Mouse (Mus musculus): ENCODE measurements at regions not wholly inside any gene's neighbourhood (a gene's known extent, or its start where the extent isn't known, plus 50 kb on each side); places are given as distances from the start of the nearest gene placed in this dataset.
A peak's percentile ranks its signal among the peaks of the same experiment; 100 is the strongest.

DNA sequence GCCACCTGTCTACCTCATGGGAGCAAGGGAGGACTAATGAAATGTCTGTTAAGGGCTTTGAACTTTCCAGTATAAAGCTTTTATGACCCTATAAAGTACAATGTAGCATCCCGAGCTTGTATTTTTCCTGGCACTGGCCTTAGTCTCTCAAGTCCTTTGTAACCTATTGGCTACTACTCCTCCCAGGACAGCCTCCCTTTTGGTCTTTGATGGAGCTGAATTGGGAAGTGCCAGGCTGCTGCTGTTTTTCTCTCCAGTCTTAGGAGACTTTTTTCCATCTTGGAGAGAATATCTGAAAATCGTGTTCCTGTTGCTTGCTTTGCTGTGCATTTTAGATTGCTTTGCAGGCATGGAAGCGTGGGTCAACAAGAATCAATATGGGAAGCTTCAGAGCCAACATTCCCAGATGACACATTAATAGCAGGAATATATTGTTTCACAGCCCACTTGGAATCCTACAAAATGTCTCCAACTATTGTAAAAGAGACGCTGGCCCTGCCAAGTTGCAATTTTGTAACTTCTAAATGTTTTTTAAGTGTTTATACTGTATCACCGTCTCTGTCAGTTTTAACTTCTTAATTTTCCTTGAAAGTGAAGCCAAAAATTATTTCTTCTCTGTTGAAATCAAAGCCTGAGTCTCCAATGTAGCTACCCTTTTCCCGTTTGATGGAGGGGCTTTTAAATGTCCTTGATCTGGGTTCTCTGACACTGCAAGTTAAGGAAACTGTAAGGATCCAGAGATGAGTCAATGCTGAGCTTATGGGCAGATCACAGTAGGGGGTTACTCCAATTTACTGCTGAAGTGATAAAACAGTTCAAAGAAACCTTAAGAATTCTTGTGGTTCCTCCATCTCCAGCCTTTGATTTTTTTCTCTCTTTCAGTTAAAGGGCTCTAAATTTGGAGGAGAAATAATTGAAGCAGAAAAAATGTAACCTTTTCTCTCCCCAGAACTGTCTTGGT lies 603.3 kb downstream of the Ptprc start:
- no peak for DNase-seq (ENCODE audit: low spot score)

DNA sequence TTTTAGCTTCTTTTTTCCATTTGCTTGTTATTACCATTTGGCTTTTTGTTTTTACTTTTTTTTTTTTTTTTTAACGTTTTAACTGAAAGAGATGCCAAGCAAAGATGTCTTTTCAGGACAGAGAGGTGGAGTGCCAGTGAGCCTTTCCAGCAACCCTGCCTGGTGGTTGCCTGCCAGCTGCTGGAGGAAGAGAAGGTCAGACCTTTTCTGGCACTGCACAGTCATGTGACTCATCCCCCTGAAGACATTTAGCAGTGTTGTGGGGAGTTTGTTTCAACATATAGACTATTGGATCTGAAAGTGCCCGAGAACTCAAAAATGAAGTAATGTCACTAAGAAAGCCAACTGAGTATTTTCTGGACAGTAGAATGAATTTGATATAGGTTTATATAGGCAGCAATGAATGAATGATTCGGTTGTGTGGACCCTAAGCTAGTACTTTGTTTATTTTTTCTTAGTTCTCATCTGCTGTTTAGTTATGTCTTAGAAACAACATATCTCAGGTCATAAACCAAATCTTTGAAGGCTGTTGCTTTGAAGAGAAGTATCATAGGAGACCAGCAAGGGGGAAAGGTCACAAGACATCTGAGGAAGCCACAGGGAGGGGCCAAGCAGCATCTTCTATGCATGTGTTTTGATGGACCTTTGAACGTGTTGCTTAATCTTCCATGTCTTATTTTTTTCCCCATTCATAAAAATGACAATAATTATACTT lies 604.2 kb downstream of the Ptprc start:
- DNase-seq (ENCODE audit: low spot score), result peak; percentile 9

DNA sequence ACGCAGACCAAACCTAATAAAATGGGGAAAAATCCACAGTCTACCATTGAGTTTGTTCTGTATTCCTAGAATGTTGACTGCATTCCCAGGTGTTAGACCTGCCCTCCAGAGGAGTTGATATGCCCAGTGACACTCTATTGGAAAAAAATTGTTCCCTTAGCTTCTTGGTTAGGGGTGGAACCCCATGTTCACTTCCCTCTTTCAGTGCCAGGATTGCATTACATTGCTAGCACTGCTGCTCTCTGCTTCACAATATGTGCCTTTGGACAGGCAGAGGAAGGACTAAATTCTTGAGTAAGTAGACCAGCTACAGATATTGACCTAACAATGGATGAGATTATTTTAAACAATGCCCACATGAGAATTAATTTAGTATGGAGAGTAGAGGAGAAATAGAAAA lies 607.3 kb upstream of the Nr5a2 start:
- no peak for DNase-seq (ENCODE audit: low spot score)

DNA sequence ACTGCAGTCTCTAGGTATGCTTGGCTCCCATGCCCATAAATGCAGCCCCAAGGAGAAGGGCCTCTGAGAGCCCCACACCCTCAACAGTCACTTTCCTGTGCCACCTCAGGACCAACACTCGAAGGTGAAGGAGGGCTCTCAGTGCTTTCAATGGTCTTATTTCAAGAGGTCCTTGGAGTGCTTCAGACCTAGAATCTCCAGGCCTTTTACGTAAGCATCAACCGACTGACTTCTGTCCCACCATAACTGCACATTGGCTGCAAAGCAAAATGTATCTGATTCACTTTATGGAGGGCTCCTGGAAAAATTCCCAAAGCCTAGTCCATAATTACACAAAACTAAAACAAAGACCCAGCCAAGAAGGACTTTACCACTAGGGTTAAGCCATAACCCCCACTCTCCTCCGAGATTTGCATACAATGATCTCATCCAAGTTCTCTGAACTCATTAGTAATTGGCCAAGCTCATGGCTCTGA lies 605.4 kb upstream of the Nr5a2 start:
- no peak for DNase-seq (ENCODE audit: low spot score)

- DNase-seq (ENCODE audit: low spot score), result no peak
These were observed 601.4 kb upstream of the Nr5a2 start for GRCm38 (mm10) chr1:137561686-137562085.

DNA sequence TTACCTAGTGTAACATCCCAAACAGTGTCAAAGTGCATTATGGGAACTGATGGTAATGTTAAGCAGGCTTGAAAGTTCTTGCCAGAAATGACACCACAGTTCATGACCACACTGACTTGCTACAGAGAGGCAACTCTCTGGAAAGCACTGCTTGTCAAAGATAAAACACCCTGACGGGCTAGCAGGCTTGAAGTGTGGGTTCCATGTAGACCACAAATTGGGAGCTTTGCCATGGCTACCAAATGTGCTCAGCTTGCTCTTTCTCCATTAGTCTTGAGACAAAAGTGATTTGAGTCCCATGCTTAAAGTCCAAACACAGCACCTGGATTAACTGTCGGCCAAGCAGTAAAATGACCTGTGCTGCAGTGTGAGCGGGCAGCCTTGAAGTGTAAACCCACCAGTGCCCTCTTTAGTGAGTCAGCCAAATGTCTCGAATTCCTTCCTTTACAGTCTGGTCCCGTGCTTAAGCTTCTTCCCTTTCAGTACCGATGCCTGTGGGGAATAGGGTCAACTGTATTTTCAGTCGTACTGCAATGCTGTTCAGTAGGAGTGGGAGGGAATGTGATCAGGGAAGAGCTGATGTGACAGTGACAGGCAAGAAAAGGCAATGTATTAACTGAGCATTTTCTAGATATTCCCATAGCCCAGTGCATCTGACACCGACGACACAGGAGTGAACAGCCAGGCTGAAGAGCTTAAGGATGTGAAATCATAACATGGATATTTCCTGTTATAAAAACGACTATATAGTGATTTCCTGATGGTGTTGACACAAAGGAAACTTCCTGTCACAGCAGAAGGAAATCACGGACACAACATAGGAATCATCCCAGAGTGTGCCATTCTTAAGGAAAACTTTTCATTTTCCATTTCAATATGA lies 600.4 kb upstream of the Nr5a2 start:
- DNase-seq (ENCODE audit: low spot score), result no peak

GRCm38 (mm10) chr1:137549659-137550058 lies 589.4 kb upstream of the Nr5a2 start:
- no peak for DNase-seq (ENCODE audit: low spot score)

GRCm38 (mm10) chr1:137545666-137546065 lies 585.4 kb upstream of the Nr5a2 start:
- DNase-seq (ENCODE audit: low spot score), result no peak

DNA sequence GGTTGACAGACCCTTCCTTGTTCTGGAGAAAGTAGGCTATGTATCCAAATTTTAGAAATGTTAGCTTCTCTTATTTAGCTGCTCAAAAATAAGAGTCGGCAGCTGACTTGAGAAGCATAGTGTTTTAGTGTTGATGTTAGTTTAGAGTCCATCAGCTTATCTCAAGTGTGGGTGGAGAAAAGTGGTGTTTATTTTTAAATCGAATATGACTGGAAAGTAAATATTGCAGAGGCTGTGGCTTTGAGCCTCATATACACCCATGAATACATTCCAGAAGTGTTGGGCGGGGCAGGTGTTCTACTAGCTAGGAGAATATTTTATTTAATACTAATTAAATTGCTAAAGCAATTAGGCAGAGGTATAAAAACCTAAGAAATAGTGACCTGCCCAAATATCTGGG lies 583.6 kb upstream of the Nr5a2 start:
- DNase-seq (ENCODE audit: low spot score), result no peak

DNA sequence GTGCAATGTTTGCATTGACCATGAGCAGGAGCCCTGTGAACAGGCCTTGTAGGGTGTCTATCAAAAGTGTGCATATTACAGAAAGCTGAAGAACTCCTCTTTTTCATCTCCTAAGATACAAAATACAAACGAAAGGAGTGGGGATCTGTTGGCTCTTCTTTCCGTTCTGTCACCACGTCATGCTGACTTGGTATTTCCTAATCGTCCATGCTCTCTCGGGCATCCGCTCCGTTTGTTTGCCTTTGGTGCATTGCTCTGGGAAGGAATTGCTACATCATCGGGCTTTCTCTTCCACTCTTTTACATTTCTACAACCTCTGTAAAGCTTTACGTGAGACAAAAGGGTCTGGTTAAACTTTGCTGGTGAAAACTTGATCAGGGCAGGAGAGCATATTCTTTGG lies 581.2 kb upstream of the Nr5a2 start:
- DNase-seq (ENCODE audit: low spot score), result no peak

- DNase-seq (ENCODE audit: low spot score), result no peak
These were observed 579.3 kb upstream of the Nr5a2 start for GRCm38 (mm10) chr1:137539424-137540116.

GRCm38 (mm10) chr1:137514750-137515149 lies 554.5 kb upstream of the Nr5a2 start:
- DNase-seq (ENCODE audit: low spot score), result no peak

GRCm38 (mm10) chr1:137503704-137504422 lies 543.6 kb upstream of the Nr5a2 start:
- no peak for DNase-seq (ENCODE audit: low spot score)

DNA sequence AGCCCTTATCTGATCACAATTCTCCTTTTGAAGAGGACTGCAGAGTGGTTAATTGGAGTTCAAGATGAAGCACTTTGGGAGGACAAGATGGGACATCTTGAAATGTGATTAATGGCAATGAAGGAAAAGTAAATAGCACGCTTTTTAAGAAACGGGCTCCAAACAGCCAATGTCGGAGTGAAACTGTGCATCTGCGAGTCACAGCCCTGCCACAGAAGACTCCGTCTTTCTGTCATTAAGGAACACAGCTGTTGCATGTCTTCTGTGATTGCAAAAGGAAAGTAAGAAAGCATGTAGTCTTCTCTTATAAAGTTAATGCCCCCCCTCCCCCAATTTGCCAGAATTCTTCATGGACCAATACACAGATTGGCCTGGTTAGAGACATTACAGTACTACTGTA lies 528.0 kb upstream of the Nr5a2 start:
- no peak for DNase-seq (ENCODE audit: low spot score)

DNA sequence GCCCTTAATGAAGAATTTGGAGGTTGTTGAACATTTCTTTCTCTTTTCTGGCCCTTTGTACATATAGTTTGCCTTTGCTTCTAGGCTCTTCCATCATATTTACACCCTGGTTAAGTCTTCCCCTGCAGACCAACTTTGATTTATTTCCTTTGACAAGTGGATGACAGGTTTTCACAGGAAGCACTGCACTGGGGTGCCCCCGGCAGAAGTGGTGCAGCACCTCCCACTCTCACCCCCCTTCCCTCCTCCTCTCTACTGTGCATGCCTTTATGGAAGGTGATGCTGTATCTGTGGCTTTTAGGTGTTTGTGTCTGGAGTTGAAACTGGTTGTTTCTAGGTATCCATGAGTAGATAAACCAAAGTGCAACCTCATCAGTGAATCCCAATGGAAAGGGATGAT lies 518.2 kb upstream of the Nr5a2 start:
- peak; percentile 20 for DNase-seq (ENCODE audit: low spot score)

- no peak for DNase-seq (ENCODE audit: low spot score)
These were observed 517.0 kb upstream of the Nr5a2 start for GRCm38 (mm10) chr1:137477239-137477638.

- DNase-seq (ENCODE audit: low spot score), result no peak
These were observed 514.6 kb upstream of the Nr5a2 start for GRCm38 (mm10) chr1:137474858-137475257.

GRCm38 (mm10) chr1:137473800-137474685 lies 513.8 kb upstream of the Nr5a2 start:
- no peak for DNase-seq (ENCODE audit: low spot score)

DNA sequence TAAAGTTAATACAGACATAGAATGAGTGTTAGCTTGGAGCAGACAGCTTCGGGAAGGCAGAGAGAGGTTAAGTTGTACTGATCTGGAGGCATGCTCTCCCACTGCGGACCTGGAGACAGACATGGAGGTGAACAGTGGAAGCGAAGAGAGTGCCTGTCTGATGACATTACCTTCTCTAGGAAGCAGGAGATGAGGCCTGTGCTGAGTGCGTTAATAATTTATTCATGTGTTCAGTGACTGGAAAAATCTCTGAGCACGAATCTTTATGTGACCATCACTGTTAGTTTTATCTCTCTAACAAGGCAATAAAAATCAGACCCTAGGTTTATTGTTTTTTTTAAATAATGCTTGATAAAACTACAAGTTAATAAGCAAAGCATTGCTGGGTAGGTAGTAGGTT lies 504.7 kb upstream of the Nr5a2 start:
- no peak for DNase-seq (ENCODE audit: low spot score)
